Mouse (Mus musculus) MEL (cell line): ENCODE data around the gene Slc25a33. TPM values are rescaled to one million over a fixed set of nuclear protein-coding genes. Genes with fewer than 3 reads are reported as not detected.

Experiments used
- DNase-seq: peaks from one replicate; pipeline ENCODE4 v3.0.0; 2011; ENCODE audit warnings: low read depth, low spot score
- H3K27ac ChIP-seq: 2 replicates; pipeline ENCODE4 v1.5.1; 2012; ENCODE audit warnings: low read depth, mild to moderate bottlenecking, control low read depth, low read length, moderate library complexity; ENCODE audit not compliant: control insufficient read depth
- H3K27me3 ChIP-seq, 2 experiments: fragments of 150-350 bp in 1 of 2; sonication (generic) in 1 of 2; 2 replicates each; pipeline ENCODE4 v1.6.1; 2012; ENCODE audit warnings: low read length in 2 of 2, mild to moderate bottlenecking in 2 of 2, improper control_type of control experiment in 1 of 2, moderate library complexity in 1 of 2; ENCODE audit not compliant: insufficient read depth in 2 of 2, control insufficient read depth in 1 of 2
- H3K36me3 ChIP-seq, 2 experiments: 2 replicates each; pipeline ENCODE4 v1.6.1; 2012 to 2014; ENCODE audit warnings: low read length in 2 of 2, improper control_type of control experiment in 1 of 2, inconsistent platforms in 1 of 2, mild to moderate bottlenecking in 1 of 2; ENCODE audit not compliant: insufficient read depth in 2 of 2, control insufficient read depth in 1 of 2
- H3K4me1 ChIP-seq, 2 experiments: fragments of 150-350 bp in 1 of 2; sonication (generic) in 1 of 2; 2 replicates each; pipeline ENCODE4 v1.6.1; 2012; ENCODE audit warnings: low read length in 2 of 2, improper control_type of control experiment in 1 of 2, mild to moderate bottlenecking in 1 of 2; ENCODE audit not compliant: insufficient read depth in 2 of 2, control insufficient read depth in 1 of 2
- H3K4me3 ChIP-seq, 2 experiments: fragments of 150-350 bp in 1 of 2; sonication (generic) in 1 of 2; 2 replicates each; pipeline ENCODE4 v1.5.1; 2012; ENCODE audit warnings: low read depth in 2 of 2, low read length in 2 of 2, mild to moderate bottlenecking in 2 of 2, moderate library complexity in 2 of 2, control low read depth in 1 of 2, improper control_type of control experiment in 1 of 2; ENCODE audit not compliant: control insufficient read depth in 1 of 2, insufficient read depth in 1 of 2
- H3K79me2 ChIP-seq: 2 replicates; pipeline ENCODE4 v1.6.1; 2012; ENCODE audit warnings: mild to moderate bottlenecking, low read length, moderate library complexity; ENCODE audit not compliant: control insufficient read depth, poor library complexity, insufficient read depth
- H3K9ac ChIP-seq: 2 replicates; pipeline ENCODE4 v1.6.1; 2012; ENCODE audit warnings: low read depth, mild to moderate bottlenecking, control low read depth, low read length, moderate library complexity; ENCODE audit not compliant: control insufficient read depth, poor library complexity, severe bottlenecking
- H3K9me3 ChIP-seq: fragments of 150-350 bp; sonication (generic); replicated peaks from 2 replicates; pipeline ENCODE4 v1.6.1; 2012; ENCODE audit warnings: mild to moderate bottlenecking, low read length, improper control_type of control experiment, moderate library complexity; ENCODE audit not compliant: insufficient read depth
- BHLHE40 ChIP-seq: IDR thresholded peaks from 2 replicates; pipeline ENCODE4 v1.6.1; 2012; ENCODE audit warnings: low read depth, mild to moderate bottlenecking, inconsistent platforms, low read length, improper control_type of control experiment, borderline replicate concordance
- CHD1 ChIP-seq: IDR thresholded peaks from 2 replicates; pipeline ENCODE4 v1.6.1; 2012; ENCODE audit warnings: low read depth, mild to moderate bottlenecking, inconsistent platforms, low read length, improper control_type of control experiment
- CHD2 ChIP-seq: IDR thresholded peaks from 2 replicates; pipeline ENCODE4 v1.6.1; 2011; ENCODE audit warnings: low read length, improper control_type of control experiment
- CTCF ChIP-seq, 3 experiments: IDR thresholded peaks in 2 of 3; conservative IDR thresholded peaks in 1 of 3; 2 replicates each; pipeline ENCODE4 v1.5.1; 2011 to 2012; ENCODE audit warnings: low read length in 3 of 3, low read depth in 2 of 3, mild to moderate bottlenecking in 2 of 3, improper control_type of control experiment in 1 of 3, inconsistent platforms in 1 of 3, mixed read lengths in 1 of 3, moderate library complexity in 1 of 3; ENCODE audit not compliant: control insufficient read depth in 1 of 3, insufficient read depth in 1 of 3, poor library complexity in 1 of 3, severe bottlenecking in 1 of 3
- ELF1 ChIP-seq: IDR thresholded peaks from 2 replicates; pipeline ENCODE4 v1.6.1; 2014; ENCODE audit warnings: low read depth, mild to moderate bottlenecking, inconsistent platforms, low read length, improper control_type of control experiment, moderate library complexity
- EP300 ChIP-seq, 2 experiments: IDR thresholded peaks; 2 replicates each; pipeline ENCODE4 v1.6.1; 2011; ENCODE audit warnings: improper control_type of control experiment in 2 of 2, low read length in 2 of 2, low read depth in 1 of 2, mild to moderate bottlenecking in 1 of 2
- ETS1 ChIP-seq: IDR thresholded peaks from 2 replicates; pipeline ENCODE4 v1.6.1; 2012; ENCODE audit warnings: low read depth, mild to moderate bottlenecking, inconsistent platforms, low read length, improper control_type of control experiment, moderate library complexity
- GABPA ChIP-seq: IDR thresholded peaks from 2 replicates; pipeline ENCODE4 v1.6.1; 2012; ENCODE audit warnings: low read depth, mild to moderate bottlenecking, inconsistent platforms, low read length, improper control_type of control experiment, moderate library complexity
- GATA1 ChIP-seq: IDR thresholded peaks from 2 replicates; pipeline ENCODE4 v1.6.1; 2011; ENCODE audit warnings: low read depth, low read length, improper control_type of control experiment
- JUND ChIP-seq: IDR thresholded peaks from 2 replicates; pipeline ENCODE4 v1.6.1; 2011; ENCODE audit warnings: low read depth, mild to moderate bottlenecking, improper control_type of control experiment, low read length
- MAFK ChIP-seq: IDR thresholded peaks from 2 replicates; pipeline ENCODE4 v1.6.1; 2011; ENCODE audit warnings: low read depth, mild to moderate bottlenecking, low read length, improper control_type of control experiment, borderline replicate concordance
- MAZ ChIP-seq: IDR thresholded peaks from 2 replicates; pipeline ENCODE4 v1.6.1; 2012; ENCODE audit warnings: low read depth, mild to moderate bottlenecking, inconsistent platforms, low read length, improper control_type of control experiment
- MEF2A ChIP-seq: IDR thresholded peaks from 2 replicates; pipeline ENCODE4 v1.6.1; 2014; ENCODE audit warnings: low read depth, mild to moderate bottlenecking, inconsistent platforms, low read length, improper control_type of control experiment; ENCODE audit not compliant: poor library complexity, insufficient replicate concordance, severe bottlenecking; ENCODE audit errors: extremely low read depth
- MYC ChIP-seq: IDR thresholded peaks from 2 replicates; pipeline ENCODE4 v1.6.1; 2011; ENCODE audit warnings: low read depth, mild to moderate bottlenecking, low read length, improper control_type of control experiment, moderate library complexity
- NRF1 ChIP-seq: IDR thresholded peaks from 2 replicates; pipeline ENCODE4 v1.6.1; 2014; ENCODE audit warnings: low read depth, mild to moderate bottlenecking, inconsistent platforms, low read length, improper control_type of control experiment, moderate library complexity; ENCODE audit not compliant: poor library complexity, insufficient read depth, severe bottlenecking
- POLR2AphosphoS5 ChIP-seq: IDR thresholded peaks from 2 replicates; pipeline ENCODE4 v1.6.1; 2012; ENCODE audit warnings: low read depth, borderline replicate concordance, mild to moderate bottlenecking, inconsistent platforms, low read length, moderate library complexity, mixed read lengths
- RAD21 ChIP-seq: IDR thresholded peaks from 2 replicates; pipeline ENCODE4 v1.6.1; 2011; ENCODE audit warnings: mild to moderate bottlenecking, low read depth, low read length, improper control_type of control experiment
- SMC3 ChIP-seq: IDR thresholded peaks from 2 replicates; pipeline ENCODE4 v1.6.1; 2011; ENCODE audit warnings: low read depth, low read length, improper control_type of control experiment
- TAL1 ChIP-seq: IDR thresholded peaks from 2 replicates; pipeline ENCODE4 v1.6.1; 2012; ENCODE audit warnings: mild to moderate bottlenecking, inconsistent platforms, low read length, moderate library complexity, mixed read lengths
- TBP ChIP-seq: IDR thresholded peaks from 2 replicates; pipeline ENCODE4 v1.8.0; 2011; ENCODE audit warnings: low read depth, low read length, improper control_type of control experiment
- ZC3H11A ChIP-seq: IDR thresholded peaks from 2 replicates; pipeline ENCODE4 v1.6.1; 2012; ENCODE audit warnings: low read depth, mild to moderate bottlenecking, inconsistent platforms, low read length, improper control_type of control experiment
- ZKSCAN1 ChIP-seq: IDR thresholded peaks from 2 replicates; pipeline ENCODE4 v1.6.1; 2012; ENCODE audit warnings: low read depth, mild to moderate bottlenecking, inconsistent platforms, low read length, improper control_type of control experiment, moderate library complexity
- polyA plus RNA-seq, 2 experiments: library from polyadenylated mRNA; stranded (reverse) in 1 of 2; unstranded in 1 of 2; fragments of >175 nt in 1 of 2; fragments of >200 nt in 1 of 2; gene quantifications; 2 replicates each; pipeline versions ENCODE4 v1.2.1 to v1.2.4; 2012; ENCODE audit warnings: low replicate concordance in 2 of 2, low read depth in 1 of 2; ENCODE audit not compliant: insufficient read length in 2 of 2, insufficient read depth in 1 of 2, missing spikeins in 1 of 2
- total RNA-seq: library from RNA; depleted of rRNA; stranded (reverse); fragments of 300-350 nt; gene quantifications from 2 replicates; pipeline ENCODE4 v1.2.3, GENCODE M21; 2012

The Slc25a33 gene
- total and polyA plus RNA-seq, 3 experiments, result 20.6 to 103 (median 24.8) TPM

DNA sequence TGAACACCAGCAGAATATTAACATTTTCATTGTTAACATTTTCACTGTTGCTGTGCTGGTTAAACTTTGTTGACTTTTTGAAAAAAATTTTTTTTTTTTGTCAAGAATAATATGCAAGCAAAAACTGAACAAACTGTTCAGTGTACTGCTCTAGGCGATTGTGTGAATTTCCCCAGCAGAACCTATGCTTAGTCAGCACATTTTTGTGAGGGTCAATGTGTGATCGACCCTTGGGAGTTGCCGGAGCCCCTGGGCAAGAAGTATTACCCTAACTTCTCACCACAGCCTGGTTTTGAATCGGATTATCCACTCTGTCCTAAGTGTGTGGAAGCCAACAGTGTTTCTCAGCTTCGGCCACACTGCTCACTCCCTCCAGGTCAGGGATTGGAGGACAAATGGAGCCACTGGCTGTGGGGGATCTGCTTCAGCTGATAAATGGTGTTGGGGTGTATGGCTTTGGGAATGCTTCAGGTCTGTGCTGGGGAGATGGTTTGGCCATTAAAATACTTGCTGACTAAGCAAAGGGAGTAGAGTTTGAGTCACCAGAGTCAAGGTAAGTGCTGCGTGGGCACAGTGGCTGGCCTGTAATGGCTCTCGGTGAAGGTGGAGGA is 48.6 kb upstream of the Slc25a33 start:
- Histone ChIP-seq H3K4me1 (no peaks in the 10 kb centered on the region), H3K27ac (no peak overlapping the region)

DNA sequence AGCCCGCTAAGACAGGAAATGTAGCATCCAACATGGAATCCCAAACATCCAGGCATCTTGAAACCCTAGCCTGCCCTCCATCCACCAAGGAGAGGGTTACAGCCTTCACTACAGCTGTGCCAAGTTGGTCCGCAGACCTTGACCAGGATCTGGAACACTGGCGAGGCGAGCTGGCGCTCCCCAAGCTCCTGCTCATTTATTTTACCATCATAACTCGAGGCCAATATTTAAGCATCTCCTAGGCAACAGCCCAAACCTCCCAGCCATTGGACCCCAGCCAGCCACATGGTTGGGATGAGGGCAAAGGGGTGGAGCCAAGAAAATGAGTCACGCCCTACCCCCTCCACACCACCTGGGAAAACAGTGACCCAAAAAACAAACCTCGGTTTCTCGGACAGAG is 48.0 kb upstream of the Slc25a33 start:
- no peaks in the 10 kb centered on the region; a peak in 1 of 4 replicates for H3K27me3 ChIP-seq
- TF ChIP-seq NRF1, result no peak
- TF ChIP-seq, all 39 proteins: peak for 0

More for the DNA sequence above, 48.6 kb upstream of the Slc25a33 start:
- no peaks in the 10 kb centered on the region for H3K79me2 ChIP-seq
- TF ChIP-seq MAFK (0 out of 2 replicates have a peak, but pooled peaks have one; percentile 42), ZC3H11A (no peak), ZKSCAN1 (no peak), POLR2AphosphoS5 (no peak), EP300 (IDR thresholded peaks at IDR 0.05; ENCODE audit: low read depth in 1 of 2, low read length in 2 of 2) (no peak), CHD2 (no peak)
- H3K36me3 ChIP-seq, result no peaks in the 10 kb centered on the region
- H3K4me3 ChIP-seq, result no peak overlapping the region
- DNase-seq, result no peak
- no peak overlapping the region for H3K9ac ChIP-seq
- no peaks in the 10 kb centered on the region; a peak in 1 of 4 replicates for H3K27me3 ChIP-seq
- H3K9me3 ChIP-seq, result no peaks in the 10 kb centered on the region

DNA sequence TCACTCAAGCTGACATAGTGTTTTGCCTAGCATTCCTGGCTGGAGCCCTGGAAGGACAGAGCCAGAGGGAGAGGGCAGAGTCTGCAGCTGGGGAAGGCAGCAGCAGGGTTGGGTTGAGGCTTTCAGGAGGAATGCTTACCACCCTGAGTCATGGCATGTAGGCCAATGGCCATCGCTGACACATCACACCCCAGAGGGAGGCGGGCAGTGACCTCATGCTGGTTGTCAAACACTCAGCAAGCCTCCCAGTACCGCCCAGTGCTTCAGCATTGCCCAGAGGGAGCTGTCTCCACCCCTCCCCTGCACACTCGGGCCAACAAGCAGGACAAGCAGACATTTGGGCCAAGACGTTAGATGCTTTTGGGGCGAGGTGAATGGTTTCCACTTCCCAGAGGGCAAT is 46.5 kb upstream of the Slc25a33 start:
- no peaks in the 10 kb centered on the region; a peak in 1 of 4 replicates for H3K27me3 ChIP-seq
- no peak for DNase-seq
- no peaks in the 10 kb centered on the region for H3K79me2 ChIP-seq
- no peak overlapping the region for H3K9ac ChIP-seq
- TF ChIP-seq CHD1 (no peak), SMC3 (no peak), MAFK (no peak), TBP (no peak), JUND (no peak), CTCF (IDR thresholded peaks at IDR 0.05 in 2 of 3, conservative IDR thresholded peaks at IDR 0.05 in 1 of 3; ENCODE audit: control insufficient read depth in 1 of 3, insufficient read depth in 1 of 3, low read depth in 2 of 3, low read length in 3 of 3, poor library complexity in 1 of 3, severe bottlenecking in 1 of 3) (no peak), GATA1 (no peak), ETS1 (no peak), MYC (no peak), BHLHE40 (no peak), CHD2 (no peak), ELF1 (no peak), MAZ (no peak), TAL1 (no peak), RAD21 (no peak), POLR2AphosphoS5 (no peak), MEF2A (no peak), GABPA (no peak)
- H3K27ac ChIP-seq, result no peak overlapping the region
- no peaks in the 10 kb centered on the region for H3K9me3 ChIP-seq
- no peak overlapping the region for H3K4me3 ChIP-seq
- H3K4me1 ChIP-seq, result no peaks in the 10 kb centered on the region
- no peaks in the 10 kb centered on the region for H3K36me3 ChIP-seq

More for the DNA sequence above, 48.0 kb upstream of the Slc25a33 start:
- Histone ChIP-seq H3K4me1 (no peaks in the 10 kb centered on the region), H3K9me3 (no peaks in the 10 kb centered on the region), H3K4me3 (no peak overlapping the region), H3K27ac (no peak overlapping the region), H3K79me2 (no peaks in the 10 kb centered on the region), H3K36me3 (no peaks in the 10 kb centered on the region), H3K9ac (no peak overlapping the region)
- DNase-seq, result no peak
